Mouse (Mus musculus): ENCODE data around the gene Cacna1e.

GRCm38 (mm10) chr1:154678151-154678550 is 206.2 kb downstream of the Cacna1e start:
- no peak for TF ChIP-seq GATA1 (IDR thresholded peaks at IDR 0.05; ENCODE audit: low read length)
- TF ChIP-seq TAL1 (IDR thresholded peaks at IDR 0.05; ENCODE audit: low read length): no peak
